ENCODE assay signal across 26 mouse cellular contexts in genomic region chr1:182181456-182182305, GRCm38 (mm10). TPM values are rescaled to one million over a fixed set of nuclear protein-coding genes. Genes with fewer than 3 reads are reported as not detected.
"Had no signal": no experiment of that assay in that cellular context is flagged by ENCODE, and none has a peak within 500 bp of the region (broad histone marks: within the 10 kb centered on the region; RNA-seq: fewer than 3 reads in every experiment).

No protein-coding gene starts in this region.

- DNase-seq: lung, adult 18-20 months; lung, embryonic 14.5 days; lung, postnatal 4 days; midbrain, embryonic 14.5 days; retina, postnatal 1 day; right cerebral cortex, adult 18-20 months; right cerebral cortex, postnatal 25 days; right cerebral cortex, postnatal 4 days; spleen, adult 18-20 months; thymus, adult 2 months; thymus, postnatal 25 days; thymus, postnatal 4 days had no signal

- ATAC-seq: midbrain, embryonic 16.5 days had no signal

- H3K27me3 ChIP-seq: midbrain, embryonic 12.5 days; neural tube, embryonic 13.5 days; neural tube, embryonic 15.5 days; stomach, embryonic 15.5 days had no signal

- H3K36me3 ChIP-seq: midbrain, embryonic 10.5 days; midbrain, embryonic 12.5 days; neural tube, embryonic 13.5 days; neural tube, embryonic 15.5 days; stomach, embryonic 15.5 days had no signal

- H3K4me2 ChIP-seq: lung, embryonic 14.5 days; midbrain, embryonic 12.5 days; neural tube, embryonic 13.5 days; neural tube, embryonic 15.5 days; stomach, embryonic 15.5 days had no signal

- H3K27ac ChIP-seq: midbrain, embryonic 10.5 days; midbrain, embryonic 12.5 days; neural tube, embryonic 13.5 days; neural tube, embryonic 15.5 days; stomach, embryonic 15.5 days; stomach, postnatal 0 days had no signal

- H3K4me1 ChIP-seq: midbrain, embryonic 10.5 days; midbrain, embryonic 12.5 days; neural tube, embryonic 13.5 days; neural tube, embryonic 15.5 days; stomach, embryonic 15.5 days had no signal

- H3K9me3 ChIP-seq: midbrain, embryonic 10.5 days; midbrain, embryonic 12.5 days; neural tube, embryonic 13.5 days; neural tube, embryonic 15.5 days; stomach, embryonic 15.5 days had no signal

- H3K9ac ChIP-seq: lung, embryonic 14.5 days; midbrain, embryonic 12.5 days; neural tube, embryonic 13.5 days; neural tube, embryonic 15.5 days; stomach, embryonic 15.5 days had no signal

- H3K4me3 ChIP-seq: midbrain, embryonic 10.5 days; midbrain, embryonic 12.5 days; myocyte; neural tube, embryonic 13.5 days; neural tube, embryonic 15.5 days; stomach, embryonic 15.5 days had no signal

RNA-seq across cellular contexts. Expression of gene Vmn1r1, which starts 17.4 kb away (rescaled TPM):
- polyA plus RNA-seq: liver, embryonic 16.5 days; lung, embryonic 14.5 days; lung, embryonic 16.5 days; midbrain, embryonic 10.5 days; midbrain, embryonic 12.5 days; midbrain, embryonic 14.5 days; midbrain, embryonic 16.5 days; myocyte; neural tube, embryonic 11.5 days; neural tube, embryonic 13.5 days; neural tube, embryonic 15.5 days; small intestine, adult 2 months; stomach, embryonic 15.5 days; stomach, postnatal 0 days; testis, adult 2 months; thymus, adult 2 months; urinary bladder, adult 2 months had no signal
